8 mouse cellular contexts compared by ENCODE assay signal in the genomic region with DNA sequence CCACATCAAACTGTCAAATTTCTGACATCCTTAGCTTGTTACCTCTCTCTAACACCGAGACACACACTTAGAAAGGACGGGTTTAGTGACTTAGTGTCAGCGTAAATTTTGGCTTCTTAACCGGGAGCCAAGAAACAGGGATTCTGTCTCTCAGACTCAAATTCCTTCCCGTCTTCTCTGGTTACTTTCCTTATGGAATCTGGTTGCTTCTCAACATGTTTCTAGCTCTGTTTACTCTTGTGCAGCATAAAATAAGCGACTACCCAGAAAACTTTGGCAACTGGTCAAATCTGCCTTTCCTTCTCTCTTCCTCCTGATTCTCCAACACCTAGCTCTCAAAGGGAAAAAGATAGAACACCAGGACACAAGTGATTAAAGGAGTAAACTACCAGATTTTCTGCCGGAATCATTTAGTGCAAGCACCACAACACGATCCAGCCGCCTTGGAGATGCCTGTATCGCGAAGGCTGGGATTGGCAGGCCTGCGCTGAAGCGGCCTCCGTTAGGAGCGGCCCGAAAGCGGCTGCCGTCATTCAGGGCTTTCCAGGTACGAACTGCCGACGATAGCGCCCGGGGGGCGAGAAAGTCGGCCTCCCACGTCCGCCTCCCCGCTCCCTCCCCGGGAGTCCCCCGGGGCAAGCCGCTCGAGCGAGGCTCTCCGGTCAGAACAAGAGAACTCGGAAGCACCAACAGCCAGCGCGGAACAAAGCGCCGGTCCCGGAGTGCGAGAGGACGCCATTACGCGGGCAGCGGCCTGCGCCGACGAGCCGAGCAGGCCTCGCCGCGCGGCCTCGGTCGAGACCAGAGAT. TPM values are rescaled to one million over a fixed set of nuclear protein-coding genes. Genes with fewer than 3 reads are reported as not detected.
DNase-seq lines count a peak whose midpoint lies in the region; ATAC-seq lines count a peak whose summit lies in the region.

No protein-coding gene starts in this region.

- no peaks in the 10 kb centered on the region for H3K36me3 ChIP-seq in kidney, embryonic 14.5 days (ENCODE audit: control insufficient read depth, insufficient read depth, low read length)
- H3K36me3 ChIP-seq in embryonic facial prominence, embryonic 13.5 days = no peaks in the 10 kb centered on the region
- H3K36me3 ChIP-seq in midbrain, embryonic 11.5 days (ENCODE audit: control insufficient read depth, insufficient read depth, low read length) = no peaks in the 10 kb centered on the region

- H3K4me1 ChIP-seq in kidney, embryonic 14.5 days (ENCODE audit: control insufficient read depth, insufficient read depth, low read length) = peaks cover 2% of the 10 kb centered on the region; the same call in 1 of the 2 replicates
- peaks cover 6% of the 10 kb centered on the region for H3K4me1 ChIP-seq in embryonic facial prominence, embryonic 13.5 days
- no peaks in the 10 kb centered on the region; the same call in none of the 2 replicates for H3K4me1 ChIP-seq in midbrain, embryonic 11.5 days (ENCODE audit: control insufficient read depth, insufficient read depth, low read length)

- peak overlapping the region; percentile 93 for H3K27ac ChIP-seq in kidney, embryonic 14.5 days (ENCODE audit: low read depth, low read length)
- peak overlapping the region; percentile 95 for H3K27ac ChIP-seq in embryonic facial prominence, embryonic 13.5 days
- H3K27ac ChIP-seq in midbrain, embryonic 11.5 days (ENCODE audit: low read depth, low read length) = peak overlapping the region; percentile 77

- H3K9me3 ChIP-seq in kidney, embryonic 14.5 days (ENCODE audit: control insufficient read depth, low read length) = no peaks in the 10 kb centered on the region
- H3K9me3 ChIP-seq in embryonic facial prominence, embryonic 13.5 days = no peaks in the 10 kb centered on the region
- no peaks in the 10 kb centered on the region for H3K9me3 ChIP-seq in midbrain, embryonic 11.5 days (ENCODE audit: control insufficient read depth, low read length)

- H3K4me2 ChIP-seq in kidney, embryonic 14.5 days (replicated peaks; ENCODE audit: low read depth, low read length) = peak overlapping the region; percentile 50
- H3K4me2 ChIP-seq in embryonic facial prominence, embryonic 13.5 days = peak overlapping the region; percentile 77
- H3K4me2 ChIP-seq in midbrain, embryonic 11.5 days = peak overlapping the region; percentile 87

- intact Hi-C loops in left cerebral cortex, postnatal 4 days (cut with DNase I) = no loop called here

- H3K27me3 ChIP-seq in kidney, embryonic 14.5 days (ENCODE audit: control insufficient read depth, insufficient read depth, low read length) = no peaks in the 10 kb centered on the region
- H3K27me3 ChIP-seq in embryonic facial prominence, embryonic 13.5 days = no peaks in the 10 kb centered on the region
- no peaks in the 10 kb centered on the region for H3K27me3 ChIP-seq in midbrain, embryonic 11.5 days (ENCODE audit: control insufficient read depth, insufficient read depth, low read length)

- peak overlapping the region; percentile 99 for H3K9ac ChIP-seq in kidney, embryonic 14.5 days (ENCODE audit: low read depth, low read length)
- H3K9ac ChIP-seq in embryonic facial prominence, embryonic 13.5 days = peak overlapping the region; percentile 100
- H3K9ac ChIP-seq in midbrain, embryonic 11.5 days (ENCODE audit: low read length) = peak overlapping the region; percentile 90

- peak overlapping the region; percentile 99 for H3K4me3 ChIP-seq in kidney, embryonic 14.5 days (ENCODE audit: low read length)
- H3K4me3 ChIP-seq in embryonic facial prominence, embryonic 13.5 days = peak overlapping the region; percentile 95
- peak overlapping the region; percentile 97 for H3K4me3 ChIP-seq in midbrain, embryonic 11.5 days (ENCODE audit: low read depth, low read length)

- peak; percentile 45 for ATAC-seq in kidney, embryonic 14.5 days (ENCODE audit: low FRiP score, low TSS enrichment)
- peak; percentile 75 for ATAC-seq in embryonic facial prominence, embryonic 13.5 days (ENCODE audit: insufficient number of reproducible peaks, insufficient read depth, low FRiP score, low TSS enrichment, low read depth)
- peak; percentile 76 for ATAC-seq in midbrain, embryonic 11.5 days (ENCODE audit: low FRiP score)

- WGBS in kidney, embryonic 14.5 days = under 1% methylated on average over 55 of the region's 55 CpGs
- under 1% methylated on average over 52 of the region's 55 CpGs for WGBS in embryonic facial prominence, embryonic 13.5 days
- WGBS in midbrain, embryonic 11.5 days = 0% methylated on average over 55 of the region's 55 CpGs

- DNase-seq in kidney, adult 18-20 months = no peak
- DNase-seq in MEL-GATA-1-ER (ENCODE audit: extremely low read depth, low read depth) = peak; percentile 36
- DNase-seq in induced T-regulatory cell, adult 2 months (ENCODE audit: low read depth) = peak; percentile 53
- peak; percentile 89 for DNase-seq in midbrain, embryonic 11.5 days (ENCODE audit: low spot score, missing footprints)
- DNase-seq in yolk sac, embryonic 10.5 days (ENCODE audit: low spot score) = no peak
- no peak for DNase-seq in left cerebral cortex, postnatal 4 days

RNA-seq across cellular contexts. Expression of gene Sf3b1, which starts 0.6 kb away (rescaled TPM):
- 309 and 336 TPM in 2 replicates for polyA plus RNA-seq in kidney, embryonic 14.5 days (2014; fragmentation: Nextera tagmentation; extraction: Ambion mirVana)
- polyA plus RNA-seq in embryonic facial prominence, embryonic 13.5 days (2015; fragmentation: Nextera tagmentation; extraction: Ambion mirVana) = 339 and 381 TPM in 2 replicates
- 365 and 366 TPM in 2 replicates for polyA plus RNA-seq in midbrain, embryonic 11.5 days (2014; fragmentation: Nextera tagmentation; extraction: Ambion mirVana)
- 100 to 1,000 TPM; 190 to 193 TPM for total RNA-seq in left cerebral cortex, postnatal 4 days (2021)

RNA-seq across cellular contexts. Expression of gene Coq10b, which starts 25.9 kb away (rescaled TPM):
- polyA plus RNA-seq in kidney, embryonic 14.5 days (2014; fragmentation: Nextera tagmentation; extraction: Ambion mirVana) = 14.3 and 15.1 TPM in 2 replicates
- 18.2 and 19.1 TPM in 2 replicates for polyA plus RNA-seq in embryonic facial prominence, embryonic 13.5 days (2015; fragmentation: Nextera tagmentation; extraction: Ambion mirVana)
- polyA plus RNA-seq in midbrain, embryonic 11.5 days (2014; fragmentation: Nextera tagmentation; extraction: Ambion mirVana) = 33.8 and 38.3 TPM in 2 replicates
- total RNA-seq in left cerebral cortex, postnatal 4 days (2021) = 10 to 100 TPM; 18.9 to 20.0 TPM

Comparison
In these comparisons a context has a peak if more than half of its experiments do, and no peak if none do; other contexts are left out.
1. DNase-seq: peak in MEL-GATA-1-ER (single experiment), induced T-regulatory cell, adult 2 months (single experiment) and midbrain, embryonic 11.5 days (single experiment); none in kidney, adult 18-20 months (single experiment), yolk sac, embryonic 10.5 days (single experiment) and left cerebral cortex, postnatal 4 days (single experiment).
2. Peak in every context shown above with its lines, with median percentiles within 50 percentile points of each other: ATAC-seq, H3K27ac ChIP-seq, H3K4me2 ChIP-seq, H3K4me3 ChIP-seq and H3K9ac ChIP-seq.